Mouse (Mus musculus) liver, embryonic 11.5 days (tissue): Measurements from ENCODE around the gene Xlr3a. TPM values are rescaled to one million over a fixed set of nuclear protein-coding genes. Genes with fewer than 3 reads are reported as not detected.

Experiments
- ATAC-seq: fragments of 200-750 bp; cut with Nextera tagmentation; replicated peaks from 2 replicates; pipeline ENCODE4 v1.8.0; 2017; ENCODE audit warnings: moderate number of reproducible peaks, mild to moderate bottlenecking, moderate TSS enrichment, moderate library complexity; ENCODE audit not compliant: low FRiP score
- DNase-seq: peaks from one replicate; pipeline ENCODE4 v3.0.0-alpha.2; 2017; ENCODE audit warnings: low spot score
- H3K27ac ChIP-seq: fragments of 300-500 bp; sonication (generic); 2 replicates; pipeline ENCODE4 v1.5.1; 2014; ENCODE audit warnings: mild to moderate bottlenecking, low read depth, low read length, control low read depth
- H3K27me3 ChIP-seq: fragments of 300-500 bp; sonication (generic); replicated peaks from 2 replicates; pipeline ENCODE4 v1.6.1; 2014; ENCODE audit warnings: low read length, mixed read lengths; ENCODE audit not compliant: control insufficient read depth, insufficient read depth
- H3K36me3 ChIP-seq: fragments of 300-500 bp; sonication (generic); 2 replicates; pipeline ENCODE4 v1.6.1; 2014; ENCODE audit warnings: mild to moderate bottlenecking, low read length, moderate library complexity, mixed read lengths; ENCODE audit not compliant: control insufficient read depth, insufficient read depth
- H3K4me1 ChIP-seq: fragments of 300-500 bp; sonication (generic); replicated peaks from 2 replicates; pipeline ENCODE4 v1.6.1; 2014; ENCODE audit warnings: low read length, mixed read lengths; ENCODE audit not compliant: control insufficient read depth, insufficient read depth
- H3K4me2 ChIP-seq: fragments of 300-500 bp; sonication (generic); 2 replicates; pipeline ENCODE4 v1.6.1; 2014; ENCODE audit warnings: mild to moderate bottlenecking, control low read depth, moderate library complexity
- H3K4me3 ChIP-seq: fragments of 300-500 bp; sonication (generic); 2 replicates; pipeline ENCODE4 v1.5.1; 2014; ENCODE audit warnings: low read depth, low read length, control low read depth
- H3K9ac ChIP-seq: fragments of 300-500 bp; sonication (generic); 2 replicates; pipeline ENCODE4 v1.6.1; 2014; ENCODE audit warnings: low read depth, low read length, control low read depth
- H3K9me3 ChIP-seq: fragments of 300-500 bp; sonication (generic); 2 replicates; pipeline ENCODE4 v1.6.1; 2016; ENCODE audit warnings: low read length, inconsistent platforms, mixed read lengths; ENCODE audit not compliant: control insufficient read depth
- WGBS: fragments of 180-500 bp; shearing (Covaris S2); extraction: QIAGEN DNeasy Blood & Tissue Kit; methylation state at CpG from one replicate; pipeline ENCODE4 v1.1.7; 2014; 5-methylcytosine and 5-hydroxymethylcytosine counted together
- polyA plus RNA-seq: library from polyadenylated mRNA; unstranded; fragments of >200 nt; fragmentation: Nextera tagmentation; extraction: Ambion mirVana; gene quantifications from 2 replicates; pipeline ENCODE4 v1.2.1, GENCODE M21; 2014

The Xlr3a gene
- polyA plus RNA-seq, 1 experiment from 2014 or later, result 4.3 TPM

GRCm38 (mm10) chrX:73063512-73064414 is 33.1 kb downstream of the Xlr3a start:
- ATAC-seq (no peak), DNase-seq (no peak)
- WGBS, result 32% methylated on average over 24 of the region's 24 CpGs
- Histone ChIP-seq H3K27ac (no peak overlapping the region), H3K27me3 (peaks cover 11% of the 10 kb centered on the region), H3K4me2 (peak overlapping the region; percentile 41), H3K9ac (no peak overlapping the region), H3K9me3 (no peaks in the 10 kb centered on the region), H3K36me3 (no peaks in the 10 kb centered on the region), H3K4me1 (no peaks in the 10 kb centered on the region), H3K4me3 (no peak overlapping the region)

DNA sequence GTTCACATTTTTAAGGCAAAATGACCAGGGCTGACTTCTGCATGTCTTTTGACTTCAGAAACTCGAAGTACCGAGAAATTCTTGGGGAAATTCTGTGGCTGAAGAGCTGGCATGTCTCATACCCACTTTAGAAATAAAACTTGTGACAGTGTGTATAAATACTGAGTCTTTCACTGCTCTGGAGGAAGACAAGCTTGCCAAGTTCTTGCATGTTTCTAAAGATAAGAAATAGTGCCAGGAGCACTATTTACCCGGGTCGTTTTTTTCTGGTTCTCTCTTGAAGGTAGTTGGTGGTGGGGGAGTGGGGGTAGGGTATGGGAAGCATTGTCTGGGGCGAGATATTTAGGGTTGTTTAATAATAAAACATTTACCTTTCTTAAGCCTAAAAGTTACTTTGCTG is 34.6 kb downstream of the Xlr3a start:
- H3K4me2 ChIP-seq, result no peak overlapping the region
- H3K4me1 ChIP-seq, result no peaks in the 10 kb centered on the region
- 45% methylated on average over 5 of the region's 5 CpGs for WGBS

DNA sequence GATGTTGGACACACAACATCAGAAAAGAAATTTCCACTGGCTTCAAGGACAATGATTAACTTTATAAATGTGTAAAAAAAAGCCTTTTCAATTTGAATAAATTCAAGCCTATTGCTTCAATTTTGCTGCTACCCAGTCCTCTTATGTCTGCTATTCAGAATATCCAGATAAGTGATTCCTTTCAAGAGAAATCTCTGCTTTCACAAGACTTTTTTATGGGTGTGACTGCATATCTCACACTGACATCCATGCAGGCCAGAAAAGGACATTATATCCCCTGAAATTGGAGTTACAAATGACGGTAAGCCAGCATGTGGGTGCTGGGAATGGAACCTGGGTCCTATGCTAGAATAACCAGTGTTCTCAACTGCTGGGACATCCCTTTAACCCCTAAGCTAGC is 35.4 kb downstream of the Xlr3a start:
- DNase-seq, result no peak
- Histone ChIP-seq H3K9ac (no peak overlapping the region), H3K36me3 (no peaks in the 10 kb centered on the region), H3K27me3 (peaks cover 11% of the 10 kb centered on the region), H3K27ac (no peak overlapping the region), H3K4me3 (no peak overlapping the region), H3K4me1 (no peaks in the 10 kb centered on the region), H3K4me2 (no peak overlapping the region), H3K9me3 (no peaks in the 10 kb centered on the region)
- 59% methylated on average over 1 of the region's 1 CpGs for WGBS
- ATAC-seq, result no peak

More for the DNA sequence above, 34.6 kb downstream of the Xlr3a start:
- Histone ChIP-seq H3K4me3 (no peak overlapping the region), H3K27ac (no peak overlapping the region), H3K36me3 (no peaks in the 10 kb centered on the region), H3K27me3 (peaks cover 11% of the 10 kb centered on the region), H3K9ac (no peak overlapping the region), H3K9me3 (no peaks in the 10 kb centered on the region)
- DNase-seq, result no peak
- ATAC-seq, result no peak

DNA sequence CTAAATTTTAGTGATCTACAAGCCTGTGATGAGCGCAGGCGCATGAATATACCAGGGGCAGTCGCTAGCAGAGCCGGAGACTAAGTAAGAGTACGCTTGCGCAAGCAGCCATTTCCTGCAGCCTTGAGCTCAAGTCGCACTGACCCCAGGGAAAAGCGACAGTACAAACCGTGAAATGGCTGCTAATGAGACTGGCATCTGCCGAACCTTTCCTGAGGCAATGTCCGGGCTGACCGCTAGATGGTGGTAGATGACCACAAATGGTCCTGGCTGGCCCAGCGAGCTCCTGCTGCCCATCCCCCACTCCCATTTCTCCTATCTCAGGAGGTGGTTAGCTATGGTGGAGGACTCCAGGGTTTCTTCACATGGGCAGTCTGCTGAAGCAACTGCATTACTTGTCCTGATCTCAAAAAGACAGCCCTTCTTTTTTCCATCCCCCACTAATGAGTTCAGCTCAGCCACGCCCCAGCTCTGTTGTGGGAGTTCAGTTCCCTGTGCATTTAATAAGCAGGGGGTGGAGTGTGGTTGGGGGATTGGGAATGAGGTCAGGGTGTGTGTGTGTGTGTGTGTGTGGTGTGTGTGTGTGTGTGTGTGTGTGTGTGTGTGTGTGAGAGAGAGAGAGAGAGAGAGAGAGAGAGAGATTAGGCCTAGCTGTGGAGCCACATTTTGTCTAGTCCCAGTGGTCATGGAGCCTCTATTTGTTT is 42.9 kb downstream of the Xlr3a start:
- H3K4me3 ChIP-seq, result no peak overlapping the region
- H3K27me3 ChIP-seq, result no peaks in the 10 kb centered on the region
- no peaks in the 10 kb centered on the region for H3K36me3 ChIP-seq
- no peaks in the 10 kb centered on the region for H3K4me1 ChIP-seq
- H3K4me2 ChIP-seq, result peak overlapping the region; percentile 43; the same call in 1 of the 2 replicates
- H3K9ac ChIP-seq, result no peak overlapping the region
- DNase-seq, result peak; percentile 85
- no peak overlapping the region for H3K27ac ChIP-seq
- peak; percentile 86 for ATAC-seq
- WGBS, result 18% methylated on average over 14 of the region's 14 CpGs
- no peaks in the 10 kb centered on the region for H3K9me3 ChIP-seq

DNA sequence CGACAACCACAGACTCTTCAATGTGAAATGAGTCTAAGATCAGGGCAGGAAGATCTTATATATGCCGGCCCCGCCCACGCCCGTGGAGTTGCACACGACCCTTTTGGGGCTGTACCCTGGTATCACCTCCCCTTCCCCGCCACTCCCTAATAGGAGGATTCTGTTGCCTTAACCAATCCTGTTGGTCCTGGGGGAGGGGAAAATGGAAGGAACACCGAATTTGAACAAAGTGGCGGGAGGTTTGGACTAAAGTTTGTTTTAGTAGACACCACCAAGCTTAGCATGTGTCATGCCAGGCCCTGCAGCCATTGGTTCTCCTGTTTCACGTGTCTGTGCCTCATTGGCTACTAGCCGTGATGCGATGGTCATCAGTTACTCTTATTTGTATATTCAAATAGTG is 57.2 kb downstream of the Xlr3a start:
- 75% methylated on average over 12 of the region's 12 CpGs for WGBS
- Histone ChIP-seq H3K27ac (no peak overlapping the region), H3K4me2 (no peak overlapping the region), H3K27me3 (no peaks in the 10 kb centered on the region; the same call in 1 of the 2 replicates), H3K9ac (no peak overlapping the region), H3K4me1 (no peaks in the 10 kb centered on the region), H3K36me3 (no peaks in the 10 kb centered on the region), H3K9me3 (no peaks in the 10 kb centered on the region), H3K4me3 (no peak overlapping the region)
- no peak for ATAC-seq
- DNase-seq, result no peak

DNA sequence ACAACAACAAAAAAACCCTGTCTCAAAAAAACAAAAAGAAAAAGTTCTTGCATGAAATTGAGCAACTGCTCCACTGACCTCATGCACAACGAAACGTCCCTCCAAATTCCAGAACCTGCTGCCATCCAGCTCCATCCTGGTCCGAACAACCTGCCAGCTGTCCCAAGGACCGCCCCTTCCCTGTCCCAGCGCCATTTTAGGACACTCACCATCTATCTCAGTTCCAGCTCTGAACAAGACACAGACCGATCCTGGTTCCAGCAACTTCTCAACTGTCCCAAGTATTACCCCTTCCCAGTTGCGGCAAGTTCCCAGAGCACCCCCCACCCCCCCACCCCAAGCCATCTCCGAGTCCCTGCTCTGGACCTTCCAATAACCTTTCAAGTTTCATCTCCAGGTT is 58.1 kb downstream of the Xlr3a start:
- Histone ChIP-seq H3K4me2 (no peak overlapping the region), H3K9ac (no peak overlapping the region), H3K4me1 (no peaks in the 10 kb centered on the region), H3K27ac (no peak overlapping the region), H3K36me3 (no peaks in the 10 kb centered on the region), H3K9me3 (no peaks in the 10 kb centered on the region), H3K4me3 (no peak overlapping the region), H3K27me3 (no peaks in the 10 kb centered on the region; the same call in 1 of the 2 replicates)
- DNase-seq (no peak), ATAC-seq (no peak)
- WGBS, result 82% methylated on average over 8 of the region's 8 CpGs

DNA sequence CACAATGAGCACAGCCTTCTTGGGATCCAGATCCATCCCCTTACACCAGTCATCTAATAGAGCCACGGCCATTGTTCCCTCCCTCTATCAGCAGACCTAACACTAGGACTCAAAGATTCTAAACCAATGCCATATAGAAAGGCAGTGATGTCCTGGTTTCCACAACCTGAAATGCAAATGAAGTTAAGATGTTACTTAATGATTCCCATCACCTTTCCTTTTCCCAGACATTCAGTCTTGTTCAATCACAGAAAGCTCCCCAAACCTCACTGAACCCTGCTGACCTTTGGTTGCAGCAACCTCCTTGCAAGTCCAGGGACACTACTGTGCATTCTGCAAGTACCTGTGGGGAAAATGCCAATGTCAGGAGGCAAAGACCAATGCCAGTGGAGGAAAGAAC is 59.9 kb downstream of the Xlr3a start, which contains the start of gene Pnma5:
Gene Pnma5, minus strand, starts transcription at position 101 of the 400 bp plus-strand sequence.
- no peak within 1 kb of the TSS for H3K27ac ChIP-seq
- H3K9ac ChIP-seq, result no peak within 1 kb of the TSS
- H3K4me2 ChIP-seq, result no peak within 1 kb of the TSS
- no peaks in the 10 kb centered on the region for H3K4me1 ChIP-seq
- H3K9me3 ChIP-seq, result no peaks in the 10 kb centered on the region
- H3K27me3 ChIP-seq, result no peaks in the 10 kb centered on the region; the same call in 1 of the 2 replicates
- DNase-seq (no peak), ATAC-seq (no peak)
- 58% methylated on average over 1 of the region's 1 CpGs for WGBS
- no peak within 1 kb of the TSS for H3K4me3 ChIP-seq
- H3K36me3 ChIP-seq, result no peaks in the 10 kb centered on the region
